Mouse (Mus musculus): Measurements from ENCODE around the gene Parp11.

- TF ChIP-seq CTCF (conservative IDR thresholded peaks at IDR 0.05; ENCODE audit: low read length) (no peak), NANOG (IDR thresholded peaks at IDR 0.05; ENCODE audit: borderline replicate concordance, low read length) (no peak)
These were observed 15.6 kb downstream of the Parp11 start for GRCm38 (mm10) chr6:127462251-127462650.

All from E14TG2a.4 (cell line).